Mouse (Mus musculus) neural tube, embryonic 12.5 days (tissue): ENCODE data around the gene Galntl6. TPM values are rescaled to one million over a fixed set of nuclear protein-coding genes. Genes with fewer than 3 reads are reported as not detected.

Experiments used
- ATAC-seq: fragments of 200-750 bp; cut with Nextera tagmentation; 2 replicates; pipeline ENCODE4 v1.8.0; 2017; ENCODE audit warnings: low read depth, mild to moderate bottlenecking, moderate TSS enrichment, moderate library complexity; ENCODE audit not compliant: low FRiP score
- H3K27ac ChIP-seq: fragments of 300-500 bp; sonication (generic); 2 replicates; pipeline ENCODE4 v1.5.1; 2016
- H3K27me3 ChIP-seq: fragments of 300-500 bp; sonication (generic); replicated peaks from 2 replicates; pipeline ENCODE4 v1.6.1; 2016; ENCODE audit warnings: mild to moderate bottlenecking
- H3K36me3 ChIP-seq: fragments of 300-500 bp; sonication (generic); 2 replicates; pipeline ENCODE4 v1.6.1; 2016; ENCODE audit warnings: mild to moderate bottlenecking
- H3K4me1 ChIP-seq: fragments of 300-500 bp; sonication (generic); 2 replicates; pipeline ENCODE4 v1.6.1; 2016
- H3K4me2 ChIP-seq: fragments of 300-500 bp; sonication (generic); replicated peaks from 2 replicates; pipeline ENCODE4 v1.6.1; 2016; ENCODE audit warnings: mild to moderate bottlenecking
- H3K4me3 ChIP-seq: fragments of 300-500 bp; sonication (generic); 2 replicates; pipeline ENCODE4 v1.5.1; 2016
- H3K9ac ChIP-seq: fragments of 300-500 bp; sonication (generic); 2 replicates; pipeline ENCODE4 v1.6.1; 2016; ENCODE audit warnings: mild to moderate bottlenecking
- H3K9me3 ChIP-seq: fragments of 300-500 bp; sonication (generic); 2 replicates; pipeline ENCODE4 v1.6.1; 2016; ENCODE audit warnings: mild to moderate bottlenecking
- WGBS: fragments of 180-500 bp; shearing (Covaris S2); methylation state at CpG from one replicate; pipeline ENCODE4 v1.1.7; 2016; 5-methylcytosine and 5-hydroxymethylcytosine counted together
- polyA plus RNA-seq: library from polyadenylated mRNA; unstranded; fragments of >200 nt; fragmentation: Nextera tagmentation; extraction: Ambion mirVana; gene quantifications from 2 replicates; pipeline ENCODE4 v1.2.1, GENCODE M21; 2016

The Galntl6 gene
- polyA plus RNA-seq = 6.2 and 7.4 TPM in 2 replicates

DNA sequence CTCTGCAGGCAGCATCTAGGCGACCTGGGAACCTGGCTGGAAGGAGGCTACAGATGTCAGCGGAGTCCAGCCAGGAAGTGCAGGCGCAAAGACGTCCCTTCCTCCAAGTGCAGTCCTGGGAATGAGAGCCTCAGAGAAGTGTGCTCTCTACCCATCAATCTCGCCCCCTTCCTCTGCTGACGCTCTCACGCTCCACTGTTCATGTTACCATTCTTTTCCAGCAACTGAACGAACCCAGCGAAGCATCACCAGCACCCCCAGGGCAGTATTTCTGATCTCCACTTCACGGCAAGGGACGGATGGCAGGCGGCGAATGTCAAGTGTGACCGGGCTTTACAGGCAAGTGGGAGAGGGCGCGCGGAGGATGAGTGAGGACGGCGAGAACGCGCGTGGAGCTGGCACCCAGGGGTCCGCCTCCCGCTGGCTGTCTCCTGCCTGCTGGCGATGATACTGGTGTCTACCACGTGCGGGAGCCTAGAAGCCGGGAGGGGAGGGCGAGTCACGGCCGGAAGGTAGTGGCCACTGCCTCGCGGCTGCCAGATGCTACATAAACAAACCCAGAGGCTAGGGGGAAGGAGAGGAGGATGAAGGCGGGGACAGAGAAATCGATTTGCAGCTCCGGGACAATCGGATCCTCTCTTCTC, at the start of gene Galntl6:
TSS of gene Galntl6 (minus strand) at position 445 of the 644 bp plus-strand sequence.
- Histone ChIP-seq H3K4me1 (peaks cover 7% of the 10 kb centered on the region), H3K9me3 (no peaks in the 10 kb centered on the region), H3K27ac (no peak within 1 kb of the TSS), H3K9ac (peak within 1 kb of the TSS; percentile 67), H3K27me3 (no peaks in the 10 kb centered on the region; the same call in 1 of the 2 replicates), H3K36me3 (no peaks in the 10 kb centered on the region), H3K4me2 (peak within 1 kb of the TSS; percentile 89), H3K4me3 (peak within 1 kb of the TSS; percentile 60)
- WGBS = under 1% methylated on average over 37 of the region's 37 CpGs
- peak; percentile 71 for ATAC-seq

DNA sequence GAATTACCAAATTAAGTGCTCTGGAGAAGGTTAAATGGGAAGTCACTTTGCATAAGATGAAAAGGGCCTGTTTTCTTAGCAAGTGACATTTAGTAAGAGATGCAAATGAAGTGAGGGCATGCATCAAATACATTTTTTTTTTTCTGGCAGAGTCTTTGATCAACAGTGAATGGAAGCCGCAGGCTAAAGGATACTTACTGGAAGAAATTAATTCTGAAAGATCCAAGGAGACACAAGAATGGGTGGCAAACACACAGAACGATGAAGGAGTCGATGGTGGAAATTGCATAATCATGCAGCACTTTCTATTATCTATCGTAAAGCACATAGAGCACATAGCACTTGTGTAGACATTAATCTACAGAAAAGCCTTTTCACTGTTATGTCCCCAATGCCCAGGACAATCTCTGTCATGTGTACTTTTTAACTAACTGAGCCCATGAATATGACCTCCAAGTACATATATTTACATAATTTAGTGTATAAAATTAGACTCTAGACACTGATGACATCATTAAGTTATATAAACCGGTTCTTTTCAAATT, 44.8 kb upstream of the Galntl6 start:
- Histone ChIP-seq H3K27me3 (no peaks in the 10 kb centered on the region), H3K9ac (no peak overlapping the region), H3K36me3 (no peaks in the 10 kb centered on the region), H3K27ac (no peak overlapping the region), H3K4me1 (no peaks in the 10 kb centered on the region), H3K4me2 (no peak overlapping the region), H3K9me3 (no peaks in the 10 kb centered on the region), H3K4me3 (no peak overlapping the region)
- ATAC-seq = no peak
- WGBS = 80% methylated on average over 5 of the region's 5 CpGs

DNA sequence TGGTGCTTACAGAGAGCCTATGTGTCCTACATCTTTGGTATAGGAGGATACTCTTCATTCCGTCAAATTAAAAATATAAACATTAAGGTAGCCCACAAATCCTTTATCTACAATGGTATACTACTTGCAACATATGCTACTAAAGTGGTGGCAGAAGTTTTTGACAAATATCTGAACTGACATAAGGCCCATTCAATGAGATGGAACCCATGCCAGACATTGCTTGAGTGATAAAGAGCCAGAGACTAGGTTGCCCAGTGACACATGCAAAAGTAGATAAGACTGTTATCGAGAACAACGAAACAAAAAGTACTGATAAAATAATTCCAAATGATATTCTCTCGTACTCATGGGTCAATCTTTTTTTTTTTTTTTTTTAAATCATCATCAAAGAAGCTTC, 31.3 kb upstream of the Galntl6 start:
- H3K27me3 ChIP-seq = no peaks in the 10 kb centered on the region
- H3K4me2 ChIP-seq = no peak overlapping the region
- 86% methylated on average over 4 of the region's 4 CpGs for WGBS
- no peaks in the 10 kb centered on the region for H3K4me1 ChIP-seq
- H3K27ac ChIP-seq = no peak overlapping the region
- no peaks in the 10 kb centered on the region for H3K36me3 ChIP-seq
- H3K4me3 ChIP-seq = no peak overlapping the region
- no peaks in the 10 kb centered on the region for H3K9me3 ChIP-seq
- ATAC-seq = no peak
- no peak overlapping the region for H3K9ac ChIP-seq

DNA sequence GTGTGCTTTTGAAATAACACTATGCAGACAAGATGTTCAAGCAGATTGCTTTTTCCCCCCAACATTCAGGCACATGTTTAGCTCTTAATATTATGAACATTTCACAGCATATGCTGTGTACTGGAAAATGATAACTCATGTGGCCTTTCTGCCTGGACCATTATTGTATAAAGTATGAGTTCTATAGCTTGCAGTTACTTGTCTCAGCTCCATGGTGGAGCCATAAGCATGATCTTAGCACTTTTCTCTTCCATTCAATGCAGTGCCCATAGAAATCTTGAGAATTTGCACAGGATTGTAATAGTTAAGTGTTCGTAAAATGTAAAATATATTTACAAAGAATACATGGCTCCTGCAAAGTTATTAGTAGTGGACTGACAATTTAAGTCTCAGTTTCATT, 18.6 kb upstream of the Galntl6 start:
- ATAC-seq = no peak
- WGBS = 83% methylated on average over 1 of the region's 1 CpGs
- H3K27ac ChIP-seq = no peak overlapping the region
- H3K9me3 ChIP-seq = no peaks in the 10 kb centered on the region
- H3K4me2 ChIP-seq = no peak overlapping the region
- no peaks in the 10 kb centered on the region for H3K4me1 ChIP-seq
- H3K9ac ChIP-seq = no peak overlapping the region
- no peaks in the 10 kb centered on the region for H3K36me3 ChIP-seq
- H3K4me3 ChIP-seq = no peak overlapping the region
- H3K27me3 ChIP-seq = no peaks in the 10 kb centered on the region

DNA sequence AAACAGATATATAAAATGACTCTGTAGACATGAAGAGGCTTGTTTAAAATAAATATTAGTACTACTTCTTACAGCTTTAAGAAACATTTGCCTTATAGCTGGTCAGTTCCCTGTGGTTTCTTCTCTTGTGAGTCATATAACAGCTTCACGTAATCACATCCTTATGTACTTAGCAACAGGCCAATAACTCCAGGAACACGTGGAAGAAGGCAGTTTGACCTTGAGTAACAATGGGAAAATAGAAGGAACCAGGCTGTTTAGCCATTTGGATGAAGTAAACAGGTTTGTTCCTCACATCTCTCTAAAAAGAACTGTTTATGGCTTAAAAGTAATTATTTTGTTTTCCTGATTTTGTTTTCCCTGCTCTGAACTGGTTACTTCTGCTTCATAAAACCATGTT, 2.7 kb upstream of the Galntl6 start:
- Histone ChIP-seq H3K27ac (no peak overlapping the region), H3K4me1 (peaks cover 7% of the 10 kb centered on the region), H3K4me3 (no peak overlapping the region), H3K27me3 (no peaks in the 10 kb centered on the region; the same call in 1 of the 2 replicates), H3K9me3 (no peaks in the 10 kb centered on the region), H3K4me2 (no peak overlapping the region), H3K36me3 (no peaks in the 10 kb centered on the region), H3K9ac (no peak overlapping the region)
- 39% methylated on average over 2 of the region's 2 CpGs for WGBS
- ATAC-seq = no peak

DNA sequence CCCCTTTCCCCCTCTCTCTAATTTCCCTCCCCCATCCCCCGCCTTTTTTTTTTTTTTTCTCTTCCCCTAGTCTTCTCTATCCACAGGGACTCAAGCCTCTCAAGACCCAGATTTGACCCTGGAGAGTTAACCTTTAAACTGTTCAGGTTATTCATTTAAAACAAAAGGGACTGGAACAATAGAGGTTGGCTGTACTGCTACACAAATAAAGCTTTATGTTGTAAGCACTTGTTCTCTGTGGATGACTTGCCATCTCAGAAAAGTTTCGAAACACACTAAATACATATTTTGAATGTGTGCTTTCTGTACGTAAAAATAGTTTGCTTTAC, 1.2 kb upstream of the Galntl6 start:
- Histone ChIP-seq H3K36me3 (no peaks in the 10 kb centered on the region), H3K4me1 (peaks cover 7% of the 10 kb centered on the region), H3K4me3 (no peak overlapping the region), H3K4me2 (peak overlapping the region; percentile 89), H3K27ac (no peak overlapping the region), H3K27me3 (no peaks in the 10 kb centered on the region; the same call in 1 of the 2 replicates), H3K9ac (no peak overlapping the region), H3K9me3 (no peaks in the 10 kb centered on the region)
- WGBS = 31% methylated on average over 3 of the region's 3 CpGs
- ATAC-seq = no peak

DNA sequence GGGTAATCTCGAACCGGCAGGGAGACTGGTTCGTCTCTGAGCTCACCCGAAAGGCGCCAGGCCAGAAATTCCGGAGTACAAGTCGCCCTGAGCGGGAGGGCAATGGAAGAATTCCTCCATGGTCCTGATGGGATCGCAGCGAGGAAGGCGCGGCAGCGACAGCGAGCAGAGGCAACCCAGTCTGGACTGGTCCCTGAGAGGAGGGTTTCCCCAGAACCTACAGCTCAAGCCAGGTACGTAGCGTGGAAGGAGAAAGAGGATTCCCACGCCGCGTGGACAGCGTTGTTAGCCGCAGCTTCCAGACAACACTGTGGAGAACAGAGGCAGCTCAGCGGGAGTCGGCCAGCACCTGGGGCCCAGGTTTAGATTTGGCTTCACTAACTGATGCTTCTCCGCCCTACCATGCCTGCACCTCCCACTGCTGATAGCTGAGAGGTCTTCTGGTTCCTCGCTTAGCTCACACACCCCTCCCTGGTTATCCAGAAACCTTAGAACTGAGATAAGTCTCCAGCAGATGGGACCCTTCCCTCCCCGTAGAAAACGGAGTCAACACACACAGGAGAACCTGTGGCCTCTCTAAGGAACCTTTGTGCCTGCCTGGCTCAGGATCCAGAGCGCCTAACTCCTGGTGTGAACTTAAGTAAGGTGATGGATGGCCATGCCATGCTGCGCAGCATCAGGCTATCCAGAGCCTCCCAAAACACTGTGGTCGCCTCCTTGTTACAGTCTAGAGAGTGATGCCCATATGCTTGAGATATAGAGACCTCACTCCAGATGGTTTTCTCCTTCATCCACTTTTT, 600 bp upstream of the Galntl6 start:
- peak; percentile 63 for ATAC-seq
- 1% methylated on average over 30 of the region's 30 CpGs for WGBS
- no peaks in the 10 kb centered on the region for H3K9me3 ChIP-seq
- peak overlapping the region; percentile 67 for H3K9ac ChIP-seq
- H3K4me2 ChIP-seq = peak overlapping the region; percentile 89
- H3K36me3 ChIP-seq = no peaks in the 10 kb centered on the region
- H3K27ac ChIP-seq = no peak overlapping the region
- peaks cover 7% of the 10 kb centered on the region for H3K4me1 ChIP-seq
- peak overlapping the region; percentile 60 for H3K4me3 ChIP-seq
- no peaks in the 10 kb centered on the region; the same call in 1 of the 2 replicates for H3K27me3 ChIP-seq

DNA sequence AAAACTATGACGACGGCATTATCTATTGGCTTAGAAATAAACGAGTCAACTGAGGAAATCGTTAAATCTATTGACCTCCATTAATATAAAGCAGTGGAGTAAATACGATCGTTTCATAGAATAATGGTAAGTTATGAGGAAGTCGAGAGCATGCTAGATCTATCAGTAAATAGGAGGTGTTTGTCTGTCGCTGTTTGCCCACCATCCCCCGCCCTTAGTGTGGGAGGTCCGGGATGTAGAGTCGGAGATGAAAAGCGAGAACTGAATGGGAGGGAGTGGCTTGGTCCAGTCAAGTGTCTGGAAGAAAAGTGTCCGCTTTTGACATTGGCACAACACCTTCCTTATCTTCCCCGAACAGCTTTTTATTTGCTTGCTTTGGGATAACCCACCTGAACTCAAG, 763 bp downstream of the Galntl6 start, which contains the start of gene BC030500:
TSS of gene BC030500 (plus strand) at position 79 of the 400 bp plus-strand sequence.
- Histone ChIP-seq H3K4me1 (peaks cover 7% of the 10 kb centered on the region), H3K9me3 (no peaks in the 10 kb centered on the region), H3K27ac (no peak within 1 kb of the TSS), H3K27me3 (no peaks in the 10 kb centered on the region; the same call in 1 of the 2 replicates), H3K9ac (peak within 1 kb of the TSS; percentile 67), H3K36me3 (no peaks in the 10 kb centered on the region), H3K4me2 (peak within 1 kb of the TSS; percentile 89), H3K4me3 (peak within 1 kb of the TSS; percentile 60)
- WGBS = 7% methylated on average over 14 of the region's 14 CpGs
- ATAC-seq = 0 out of 2 replicates have a peak, but pooled peaks have one; percentile 6

DNA sequence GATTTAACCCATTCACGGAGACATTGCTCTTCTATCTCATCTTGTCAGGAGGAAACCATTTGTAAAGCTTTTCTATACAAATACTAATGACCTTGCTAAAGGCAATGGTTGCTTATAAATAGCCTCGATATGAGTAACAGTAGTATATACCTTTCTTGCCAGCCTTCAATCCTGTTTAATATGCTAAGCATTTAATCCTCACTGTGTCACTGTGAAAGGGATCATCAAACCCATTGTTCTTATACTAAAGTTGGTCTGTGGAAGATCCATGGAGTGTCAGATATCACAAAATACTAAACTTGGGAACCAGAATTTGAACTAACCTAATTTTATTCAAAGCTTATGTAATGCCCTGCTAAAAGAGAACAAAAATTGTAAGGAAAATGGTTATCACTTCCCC, 8.0 kb downstream of the Galntl6 start:
- Histone ChIP-seq H3K4me1 (no peaks in the 10 kb centered on the region), H3K4me3 (no peak overlapping the region), H3K4me2 (no peak overlapping the region), H3K27me3 (no peaks in the 10 kb centered on the region), H3K9me3 (no peaks in the 10 kb centered on the region), H3K27ac (no peak overlapping the region), H3K9ac (no peak overlapping the region), H3K36me3 (no peaks in the 10 kb centered on the region)
- no peak for ATAC-seq
- WGBS = 42% methylated on average over 2 of the region's 2 CpGs

DNA sequence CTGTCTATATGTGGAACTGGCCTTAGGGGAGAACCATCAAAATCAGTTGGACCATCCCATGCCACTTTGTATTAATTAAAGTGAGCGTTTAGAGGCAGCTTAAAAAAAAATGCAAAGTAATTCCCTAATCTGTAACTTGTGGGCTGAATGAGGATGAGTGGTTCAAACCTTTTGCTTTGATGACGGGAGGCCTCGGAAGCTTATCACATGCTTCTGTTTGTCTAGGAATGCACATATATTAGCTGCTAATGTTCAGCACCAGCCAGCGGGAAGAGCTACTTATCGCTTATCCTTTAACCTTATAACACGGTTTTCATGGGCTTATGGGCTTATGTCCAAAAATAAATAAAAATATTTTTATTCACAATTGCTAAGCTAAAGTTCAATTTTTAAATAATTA, 16.5 kb downstream of the Galntl6 start:
- ATAC-seq = no peak
- no peaks in the 10 kb centered on the region for H3K27me3 ChIP-seq
- no peaks in the 10 kb centered on the region for H3K36me3 ChIP-seq
- no peak overlapping the region for H3K4me3 ChIP-seq
- no peak overlapping the region for H3K4me2 ChIP-seq
- WGBS = 85% methylated on average over 6 of the region's 6 CpGs
- H3K9me3 ChIP-seq = no peaks in the 10 kb centered on the region
- no peak overlapping the region for H3K27ac ChIP-seq
- no peak overlapping the region for H3K9ac ChIP-seq
- H3K4me1 ChIP-seq = no peaks in the 10 kb centered on the region

DNA sequence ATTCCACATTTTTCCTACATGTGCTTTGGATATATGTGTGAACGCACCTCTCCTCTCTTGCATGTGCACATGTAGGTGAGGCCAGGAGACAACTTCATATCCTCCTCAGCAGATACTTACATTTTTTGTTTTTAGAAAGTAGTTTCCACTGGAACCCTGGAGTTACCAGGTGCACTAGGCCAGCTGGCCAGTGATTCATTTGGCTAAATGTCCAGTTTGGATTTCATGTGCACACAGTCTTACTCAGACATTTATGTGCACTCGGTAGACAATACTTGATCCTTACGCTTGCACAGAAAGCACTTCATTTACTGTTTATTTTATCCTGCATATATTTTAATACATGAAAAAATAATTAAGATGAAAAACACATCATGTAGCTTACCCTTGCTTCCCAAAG, 21.8 kb downstream of the Galntl6 start:
- WGBS = 95% methylated on average over 3 of the region's 3 CpGs
- Histone ChIP-seq H3K9me3 (no peaks in the 10 kb centered on the region), H3K4me3 (no peak overlapping the region), H3K9ac (no peak overlapping the region), H3K4me1 (no peaks in the 10 kb centered on the region), H3K36me3 (no peaks in the 10 kb centered on the region), H3K27ac (no peak overlapping the region), H3K27me3 (no peaks in the 10 kb centered on the region), H3K4me2 (no peak overlapping the region)
- no peak for ATAC-seq

DNA sequence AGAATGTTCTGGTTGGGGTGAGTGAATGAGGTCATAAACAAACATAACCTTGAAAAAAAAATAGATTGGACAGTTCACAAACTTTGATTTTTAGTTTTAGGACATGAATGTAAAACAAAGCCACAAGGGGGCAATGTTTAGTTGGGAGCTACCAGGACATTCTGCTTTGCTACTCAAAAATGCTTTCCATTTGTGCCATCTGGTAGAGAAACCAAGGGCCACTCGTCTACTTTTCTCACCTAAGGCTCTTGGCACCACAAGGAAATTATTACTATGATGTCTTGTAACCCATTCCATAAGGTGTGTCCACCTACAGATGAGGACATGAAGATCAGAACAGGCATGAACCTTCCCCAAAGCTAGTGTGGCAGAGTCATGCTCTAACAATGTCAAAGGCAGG, 26.0 kb downstream of the Galntl6 start:
- 21% methylated on average over 1 of the region's 1 CpGs for WGBS
- no peak overlapping the region for H3K9ac ChIP-seq
- H3K4me3 ChIP-seq = no peak overlapping the region
- no peaks in the 10 kb centered on the region for H3K4me1 ChIP-seq
- H3K36me3 ChIP-seq = no peaks in the 10 kb centered on the region
- no peaks in the 10 kb centered on the region for H3K27me3 ChIP-seq
- no peak overlapping the region for H3K4me2 ChIP-seq
- no peak for ATAC-seq
- no peaks in the 10 kb centered on the region for H3K9me3 ChIP-seq
- no peak overlapping the region for H3K27ac ChIP-seq
